In genomic region chr8:77489235-77489634, GRCm38 (mm10) we compare ENCODE assay signal across 21 mouse cellular contexts. TPM values are rescaled to one million over a fixed set of nuclear protein-coding genes. Genes with fewer than 3 reads are reported as not detected.
DNase-seq lines count a peak whose midpoint lies in the region; ATAC-seq and TF ChIP-seq lines count a peak whose summit lies in the region.
"Had no signal": no experiment of that assay in that cellular context is flagged by ENCODE, and none has a peak within 500 bp of the region (broad histone marks: within the 10 kb centered on the region; RNA-seq: fewer than 3 reads in every experiment).

No protein-coding gene starts in this region.

- DNase-seq in heart, adult 8-10 months (ENCODE audit: low spot score), result no peak
- no peak for DNase-seq in kidney, adult 2 months
- no peak for DNase-seq in lung, embryonic 14.5 days
- no peak for DNase-seq in lung, postnatal 10 days
- DNase-seq in lung, postnatal 36 days, result peak; percentile 38
- no peak for DNase-seq in Muller cell, postnatal 12 days (ENCODE audit: inconsistent ontology term)
- DNase-seq: adrenal gland, postnatal 10 days; cerebellum, adult 9-10 months; heart, postnatal 14 days; kidney, adult 11 months; right cerebral cortex, postnatal 4 days; thymus, postnatal 25 days had no signal

- peaks cover 65% of the 10 kb centered on the region for H3K4me1 ChIP-seq in heart, embryonic 11.5 days (ENCODE audit: control insufficient read depth, insufficient read depth, low read length)
- H3K4me1 ChIP-seq in kidney, embryonic 15.5 days, result peaks cover 79% of the 10 kb centered on the region
- peaks cover 27% of the 10 kb centered on the region; the same call in 1 of the 2 replicates for H3K4me1 ChIP-seq in kidney, adult 2 months (ENCODE audit: control insufficient read depth, insufficient read depth, low read length)
- H3K4me1 ChIP-seq in lung, embryonic 14.5 days (ENCODE audit: insufficient read depth), result peaks cover 46% of the 10 kb centered on the region
- H3K4me1 ChIP-seq: midbrain, embryonic 12.5 days had no signal

- no peak overlapping the region for H3K9ac ChIP-seq in heart, embryonic 11.5 days (ENCODE audit: low read depth, low read length)
- no peak overlapping the region for H3K9ac ChIP-seq in kidney, embryonic 15.5 days
- no peak overlapping the region for H3K9ac ChIP-seq in lung, embryonic 14.5 days
- H3K9ac ChIP-seq: hindbrain, embryonic 14.5 days; limb, embryonic 15.5 days; midbrain, embryonic 12.5 days; neural tube, embryonic 12.5 days had no signal

- H3K27ac ChIP-seq in heart, embryonic 11.5 days (ENCODE audit: low read depth, low read length), result 0 out of 2 replicates have a peak overlapping the region, but pooled peaks have one; percentile 41
- H3K27ac ChIP-seq in kidney, embryonic 15.5 days, result peak overlapping the region; percentile 87; the same call in 1 of the 2 replicates
- no peak overlapping the region for H3K27ac ChIP-seq in kidney, adult 2 months (ENCODE audit: insufficient read depth, low read depth, low read length)
- H3K27ac ChIP-seq in lung, embryonic 14.5 days (ENCODE audit: low read depth), result peak overlapping the region; percentile 19; the same call in 1 of the 2 replicates
- H3K27ac ChIP-seq: embryonic facial prominence, embryonic 10.5 days; hindbrain, embryonic 14.5 days; midbrain, embryonic 12.5 days; neural tube, embryonic 12.5 days had no signal

- 90% methylated on average over 6 of the region's 6 CpGs for WGBS in heart, embryonic 11.5 days (ENCODE audit: insufficient replicate concordance)
- WGBS in kidney, embryonic 15.5 days, result 89% methylated on average over 6 of the region's 6 CpGs
- WGBS in kidney, adult 2 months, result 73% methylated on average over 6 of the region's 6 CpGs
- WGBS in lung, embryonic 14.5 days, result 81% methylated on average over 6 of the region's 6 CpGs

- no peaks in the 10 kb centered on the region for H3K36me3 ChIP-seq in heart, embryonic 11.5 days (ENCODE audit: control insufficient read depth, insufficient read depth, low read length)
- H3K36me3 ChIP-seq in kidney, embryonic 15.5 days, result no peaks in the 10 kb centered on the region
- no peaks in the 10 kb centered on the region for H3K36me3 ChIP-seq in kidney, adult 2 months (ENCODE audit: control insufficient read depth, insufficient read depth, low read length)
- H3K36me3 ChIP-seq in lung, embryonic 14.5 days (ENCODE audit: insufficient read depth), result no peaks in the 10 kb centered on the region
- H3K36me3 ChIP-seq: embryonic facial prominence, embryonic 10.5 days; limb, embryonic 15.5 days; midbrain, embryonic 12.5 days; neural tube, embryonic 12.5 days had no signal

- H3K4me2 ChIP-seq in heart, embryonic 11.5 days, result no peak overlapping the region
- H3K4me2 ChIP-seq in kidney, embryonic 15.5 days, result no peak overlapping the region
- no peak overlapping the region for H3K4me2 ChIP-seq in lung, embryonic 14.5 days
- H3K4me2 ChIP-seq: hindbrain, embryonic 14.5 days; limb, embryonic 15.5 days; midbrain, embryonic 12.5 days; neural tube, embryonic 12.5 days had no signal

- H3K9me3 ChIP-seq in heart, embryonic 11.5 days (replicated peaks; ENCODE audit: control insufficient read depth, low read length), result no peaks in the 10 kb centered on the region
- no peaks in the 10 kb centered on the region for H3K9me3 ChIP-seq in kidney, embryonic 15.5 days (replicated peaks)
- no peaks in the 10 kb centered on the region for H3K9me3 ChIP-seq in lung, embryonic 14.5 days (ENCODE audit: low read depth, low read length)
- H3K9me3 ChIP-seq: embryonic facial prominence, embryonic 10.5 days; limb, embryonic 15.5 days; midbrain, embryonic 12.5 days; neural tube, embryonic 12.5 days had no signal

- ATAC-seq in heart, embryonic 11.5 days (replicated peaks; ENCODE audit: insufficient number of reproducible peaks, low FRiP score, low TSS enrichment), result no peak
- ATAC-seq in kidney, embryonic 15.5 days (replicated peaks; ENCODE audit: low FRiP score), result no peak
- ATAC-seq in lung, embryonic 14.5 days (ENCODE audit: insufficient read depth), result no peak
- ATAC-seq: activated CD4-positive, CD25-positive, alpha-beta regulatory T cell, adult 4 months; CD4-positive, CD25-positive, alpha-beta regulatory T cell, adult 4 months had no signal

- TF ChIP-seq POLR2A in kidney, adult 2 months (IDR thresholded peaks at IDR 0.05; ENCODE audit: low read depth, low read length), result no peak

- no peak overlapping the region for H3K4me3 ChIP-seq in heart, embryonic 11.5 days (ENCODE audit: low read depth, low read length)
- no peak overlapping the region for H3K4me3 ChIP-seq in kidney, embryonic 15.5 days (replicated peaks)
- no peak overlapping the region for H3K4me3 ChIP-seq in kidney, adult 2 months (ENCODE audit: insufficient read depth, low read depth, low read length)
- no peak overlapping the region for H3K4me3 ChIP-seq in lung, embryonic 14.5 days (ENCODE audit: low read depth, low read length)
- H3K4me3 ChIP-seq: embryonic facial prominence, embryonic 10.5 days; limb, embryonic 15.5 days; midbrain, embryonic 12.5 days; neural tube, embryonic 12.5 days had no signal

- no peak for TF ChIP-seq CTCF in kidney, adult 2 months (conservative IDR thresholded peaks at IDR 0.05; ENCODE audit: insufficient read depth, insufficient read length, low read depth, low read length)
- no peak for TF ChIP-seq CTCF in lung, embryonic 14.5 days (IDR thresholded peaks at IDR 0.05; ENCODE audit: low read depth)

- H3K27me3 ChIP-seq in heart, embryonic 11.5 days (ENCODE audit: control insufficient read depth, insufficient read depth, low read length), result no peaks in the 10 kb centered on the region
- H3K27me3 ChIP-seq in kidney, embryonic 15.5 days, result no peaks in the 10 kb centered on the region
- no peaks in the 10 kb centered on the region for H3K27me3 ChIP-seq in kidney, adult 2 months (replicated peaks; ENCODE audit: control insufficient read depth, insufficient read depth, low read length)
- no peaks in the 10 kb centered on the region for H3K27me3 ChIP-seq in lung, embryonic 14.5 days (ENCODE audit: insufficient read depth, low read length)
- H3K27me3 ChIP-seq: limb, embryonic 15.5 days; midbrain, embryonic 12.5 days; neural tube, embryonic 12.5 days had no signal

RNA-seq across cellular contexts. Expression of gene Arhgap10, which starts 28.5 kb away (rescaled TPM):
- 21.2 and 23.2 TPM in 2 replicates for polyA plus RNA-seq in heart, embryonic 11.5 days (2014; fragmentation: Nextera tagmentation; extraction: Ambion mirVana)
- total RNA-seq in heart, adult 8-10 months (2022), result 10 to 100 TPM; 48.4 to 53.0 (median 51.7) TPM
- polyA plus RNA-seq in kidney, embryonic 15.5 days (2015; fragmentation: Nextera tagmentation; extraction: Ambion mirVana), result 31.1 and 34.1 TPM in 2 replicates
- polyA plus RNA-seq in kidney, adult 2 months (2012; rRNA removed), result 26.9 and 28.0 TPM in 2 replicates
- polyA plus RNA-seq in lung, embryonic 14.5 days (2014; fragmentation: Nextera tagmentation; extraction: Ambion mirVana), result 23.2 and 23.5 TPM in 2 replicates

RNA-seq across cellular contexts. Expression of gene Prmt9, which starts 60.0 kb away (rescaled TPM):
- 13.4 and 15.6 TPM in 2 replicates for polyA plus RNA-seq in heart, embryonic 11.5 days (2014; fragmentation: Nextera tagmentation; extraction: Ambion mirVana)
- total RNA-seq in heart, adult 8-10 months (2022), result 10 to 100 TPM; 10.3 to 11.9 (median 11.1) TPM
- 19.6 and 21.1 TPM in 2 replicates for polyA plus RNA-seq in kidney, embryonic 15.5 days (2015; fragmentation: Nextera tagmentation; extraction: Ambion mirVana)
- polyA plus RNA-seq in kidney, adult 2 months (2012; rRNA removed), result 8.0 and 8.2 TPM in 2 replicates
- polyA plus RNA-seq in lung, embryonic 14.5 days (2014; fragmentation: Nextera tagmentation; extraction: Ambion mirVana), result 19.9 and 22.0 TPM in 2 replicates
